Mouse (Mus musculus): Measurements from ENCODE around the gene Ccdc162. TPM values are rescaled to one million over a fixed set of nuclear protein-coding genes. Genes with fewer than 3 reads are reported as not detected.
A peak's percentile ranks its signal among the peaks of the same experiment; 100 is the strongest.

Gene Ccdc162
- total RNA-seq, 1 experiment = 0.40 TPM

GRCm38 (mm10) chr10:41572274-41572673 is 144.2 kb downstream of the Ccdc162 start:
- H3K9me3 ChIP-seq (ENCODE audit: control insufficient read depth, insufficient read depth, low read depth, low read length) = no peaks in the 10 kb centered on the region
- H3K27ac ChIP-seq (ENCODE audit: insufficient read depth, low read depth, low read length, poor library complexity, severe bottlenecking) = no peak overlapping the region
- no peak overlapping the region for H3K9ac ChIP-seq (ENCODE audit: insufficient read depth, low read depth, low read length, poor library complexity, severe bottlenecking)
- in situ Hi-C loops (cut with MboI; ENCODE audit: low sequenced_read_pairs in 2 of 2, unreplicated experiment in 2 of 2) = no loop called here
- no peak for DNase-seq (ENCODE audit: low read depth, low spot score)
- no peaks in the 10 kb centered on the region; a peak in 1 of 4 replicates for H3K4me1 ChIP-seq (ENCODE audit: control insufficient read depth in 2 of 2, insufficient read depth in 2 of 2, low read length in 2 of 2, poor library complexity in 1 of 2)
- H3K36me3 ChIP-seq (ENCODE audit: control insufficient read depth, insufficient read depth, low read length, poor library complexity, severe bottlenecking) = no peaks in the 10 kb centered on the region
- H3K4me3 ChIP-seq (ENCODE audit: insufficient read depth in 1 of 2, low read depth in 1 of 2, low read length in 2 of 2, poor library complexity in 1 of 2, severe bottlenecking in 1 of 2) = no peak overlapping the region
- TF ChIP-seq ZNF384 (IDR thresholded peaks at IDR 0.05; ENCODE audit: low read depth, low read length) (no peak), MAFK (IDR thresholded peaks at IDR 0.05; ENCODE audit: insufficient read depth, low read depth, low read length) (no peak), CHD2 (IDR thresholded peaks at IDR 0.05; ENCODE audit: low read depth, low read length) (no peak), HCFC1 (IDR thresholded peaks at IDR 0.05; ENCODE audit: borderline replicate concordance, insufficient read depth, low read length) (no peak), ZC3H11A (IDR thresholded peaks at IDR 0.05; ENCODE audit: borderline replicate concordance, low read depth, low read length) (no peak)

- Histone ChIP-seq H3K9me3 (ENCODE audit: control insufficient read depth, insufficient read depth, low read depth, low read length) (no peaks in the 10 kb centered on the region), H3K4me3 (ENCODE audit: insufficient read depth in 1 of 2, low read depth in 1 of 2, low read length in 2 of 2, poor library complexity in 1 of 2, severe bottlenecking in 1 of 2) (no peak overlapping the region), H3K27ac (ENCODE audit: insufficient read depth, low read depth, low read length, poor library complexity, severe bottlenecking) (no peak overlapping the region), H3K9ac (ENCODE audit: insufficient read depth, low read depth, low read length, poor library complexity, severe bottlenecking) (no peak overlapping the region), H3K36me3 (ENCODE audit: control insufficient read depth, insufficient read depth, low read length, poor library complexity, severe bottlenecking) (no peaks in the 10 kb centered on the region), H3K4me1 (ENCODE audit: control insufficient read depth in 2 of 2, insufficient read depth in 2 of 2, low read length in 2 of 2, poor library complexity in 1 of 2) (no peaks in the 10 kb centered on the region; a peak in 1 of 4 replicates)
- in situ Hi-C loops (cut with MboI; ENCODE audit: low sequenced_read_pairs in 2 of 2, unreplicated experiment in 2 of 2) = no loop called here
- no peak for TF ChIP-seq CHD2 (IDR thresholded peaks at IDR 0.05; ENCODE audit: low read depth, low read length)
- TF ChIP-seq ZC3H11A (IDR thresholded peaks at IDR 0.05; ENCODE audit: borderline replicate concordance, low read depth, low read length) = no peak
- TF ChIP-seq MAFK (IDR thresholded peaks at IDR 0.05; ENCODE audit: insufficient read depth, low read depth, low read length) = no peak
- TF ChIP-seq ZNF384 (IDR thresholded peaks at IDR 0.05; ENCODE audit: low read depth, low read length) = no peak
- no peak for TF ChIP-seq HCFC1 (IDR thresholded peaks at IDR 0.05; ENCODE audit: borderline replicate concordance, insufficient read depth, low read length)
- DNase-seq (ENCODE audit: low read depth, low spot score) = no peak
Measured at GRCm38 (mm10) chr10:41571065-41571464, 145.4 kb downstream of the Ccdc162 start.

GRCm38 (mm10) chr10:41568306-41568705 is 148.1 kb downstream of the Ccdc162 start:
- H3K9me3 ChIP-seq (ENCODE audit: control insufficient read depth, insufficient read depth, low read depth, low read length) = no peaks in the 10 kb centered on the region
- no peak overlapping the region for H3K4me3 ChIP-seq (ENCODE audit: insufficient read depth in 1 of 2, low read depth in 1 of 2, low read length in 2 of 2, poor library complexity in 1 of 2, severe bottlenecking in 1 of 2)
- H3K9ac ChIP-seq (ENCODE audit: insufficient read depth, low read depth, low read length, poor library complexity, severe bottlenecking) = no peak overlapping the region
- TF ChIP-seq MAFK (IDR thresholded peaks at IDR 0.05; ENCODE audit: insufficient read depth, low read depth, low read length) (no peak), CHD2 (IDR thresholded peaks at IDR 0.05; ENCODE audit: low read depth, low read length) (no peak), ZC3H11A (IDR thresholded peaks at IDR 0.05; ENCODE audit: borderline replicate concordance, low read depth, low read length) (no peak), HCFC1 (IDR thresholded peaks at IDR 0.05; ENCODE audit: borderline replicate concordance, insufficient read depth, low read length) (no peak), ZNF384 (IDR thresholded peaks at IDR 0.05; ENCODE audit: low read depth, low read length) (no peak)
- in situ Hi-C loops (cut with MboI; ENCODE audit: low sequenced_read_pairs in 2 of 2, unreplicated experiment in 2 of 2) = no loop called here
- H3K36me3 ChIP-seq (ENCODE audit: control insufficient read depth, insufficient read depth, low read length, poor library complexity, severe bottlenecking) = no peaks in the 10 kb centered on the region
- H3K27ac ChIP-seq (ENCODE audit: insufficient read depth, low read depth, low read length, poor library complexity, severe bottlenecking) = no peak overlapping the region
- peaks cover 3 to 10% of the 10 kb centered on the region in 2 experiments; a peak in 2 of 4 replicates for H3K4me1 ChIP-seq (ENCODE audit: control insufficient read depth in 2 of 2, insufficient read depth in 2 of 2, low read length in 2 of 2, poor library complexity in 1 of 2)
- DNase-seq (ENCODE audit: low read depth, low spot score) = no peak

- no peak overlapping the region for H3K27ac ChIP-seq (ENCODE audit: insufficient read depth, low read depth, low read length, poor library complexity, severe bottlenecking)
- no peak for DNase-seq (ENCODE audit: low read depth, low spot score)
- no peaks in the 10 kb centered on the region for H3K36me3 ChIP-seq (ENCODE audit: control insufficient read depth, insufficient read depth, low read length, poor library complexity, severe bottlenecking)
- in situ Hi-C loops (cut with MboI; ENCODE audit: low sequenced_read_pairs in 2 of 2, unreplicated experiment in 2 of 2) = no loop called here
- peak overlapping the region; percentile 4 to 14; a peak in 2 of 4 replicates for H3K4me3 ChIP-seq (ENCODE audit: insufficient read depth in 1 of 2, low read depth in 1 of 2, low read length in 2 of 2, poor library complexity in 1 of 2, severe bottlenecking in 1 of 2)
- H3K4me1 ChIP-seq (ENCODE audit: control insufficient read depth in 2 of 2, insufficient read depth in 2 of 2, low read length in 2 of 2, poor library complexity in 1 of 2) = peaks cover 3 to 10% of the 10 kb centered on the region in 2 experiments; a peak in 2 of 4 replicates
- no peaks in the 10 kb centered on the region for H3K9me3 ChIP-seq (ENCODE audit: control insufficient read depth, insufficient read depth, low read depth, low read length)
- H3K9ac ChIP-seq (ENCODE audit: insufficient read depth, low read depth, low read length, poor library complexity, severe bottlenecking) = no peak overlapping the region
- TF ChIP-seq ZNF384 (IDR thresholded peaks at IDR 0.05; ENCODE audit: low read depth, low read length) (no peak), CHD2 (IDR thresholded peaks at IDR 0.05; ENCODE audit: low read depth, low read length) (no peak), ZC3H11A (IDR thresholded peaks at IDR 0.05; ENCODE audit: borderline replicate concordance, low read depth, low read length) (no peak), MAFK (IDR thresholded peaks at IDR 0.05; ENCODE audit: insufficient read depth, low read depth, low read length) (no peak), HCFC1 (IDR thresholded peaks at IDR 0.05; ENCODE audit: borderline replicate concordance, insufficient read depth, low read length) (no peak)
Measured at GRCm38 (mm10) chr10:41565141-41565540, 151.3 kb downstream of the Ccdc162 start.

Measured in ES-E14 (cell line).